Mouse (Mus musculus) G1E (cell line): Measurements from ENCODE around the gene Shmt2.

Source experiments
- CTCF ChIP-seq: IDR thresholded peaks from 2 replicates; pipeline ENCODE4 v1.5.1; 2012; ENCODE audit warnings: low read depth, low read length, inconsistent platforms, mixed read lengths
- GATA2 ChIP-seq: IDR thresholded peaks from 2 replicates; pipeline ENCODE4 v1.6.1; 2012; ENCODE audit warnings: low read depth, low read length, inconsistent platforms, borderline replicate concordance
- TAL1 ChIP-seq: conservative IDR thresholded peaks from 2 replicates; pipeline ENCODE4 v1.6.1; 2012; ENCODE audit warnings: low read depth, low read length, inconsistent platforms, mixed read lengths

- TF ChIP-seq CTCF (no peak), TAL1 (no peak), GATA2 (no peak)
Measured at GRCm38 (mm10) chr10:127524646-127525255, 2.5 kb upstream of the Shmt2 start.
